Mouse (Mus musculus): ENCODE measurements around the gene Cd300ld3. TPM values are rescaled to one million over a fixed set of nuclear protein-coding genes. Genes with fewer than 3 reads are reported as not detected.

Cd300ld3 gene
- polyA plus RNA-seq, 2 experiments, result 0.65 TPM; not detected in 1

GRCm38 (mm10) chr11:115004070-115004469, 44.1 kb downstream of the Cd300ld3 start:
- 86% methylated on average over 5 of the region's 5 CpGs for WGBS
- Histone ChIP-seq H3K4me2 (replicated peaks; ENCODE audit: low read depth, low read length, severe bottlenecking) (no peak overlapping the region), H3K27me3 (ENCODE audit: control insufficient read depth, insufficient read depth, low read length) (no peaks in the 10 kb centered on the region), H3K9ac (ENCODE audit: low read depth, low read length, severe bottlenecking) (no peak overlapping the region), H3K36me3 (ENCODE audit: control insufficient read depth, insufficient read depth, low read length) (no peaks in the 10 kb centered on the region), H3K4me1 (ENCODE audit: control insufficient read depth, insufficient read depth, low read length) (no peaks in the 10 kb centered on the region), H3K27ac (replicated peaks; ENCODE audit: low read depth, low read length) (no peak overlapping the region), H3K4me3 (replicated peaks; ENCODE audit: low read length) (no peak overlapping the region), H3K9me3 (ENCODE audit: control insufficient read depth, low read length) (no peaks in the 10 kb centered on the region)
- DNase-seq (ENCODE audit: low spot score), result no peak
- TF ChIP-seq POLR2A (IDR thresholded peaks at IDR 0.05; ENCODE audit: borderline replicate concordance, extremely low read depth, insufficient read depth, insufficient read length), result no peak
- ATAC-seq (ENCODE audit: low FRiP score, low read depth), result no peak

GRCm38 (mm10) chr11:115001474-115002040, 46.7 kb downstream of the Cd300ld3 start, which contains the start of gene Cd300c2:
Gene Cd300c2 (minus strand): TSS chr11:115001880.
- 81% methylated on average over 7 of the region's 7 CpGs for WGBS
- ATAC-seq (ENCODE audit: low FRiP score, low read depth), result no peak
- H3K4me2 ChIP-seq (replicated peaks; ENCODE audit: low read depth, low read length, severe bottlenecking), result no peak within 1 kb of the TSS

More at GRCm38 (mm10) chr11:115001474-115002040, 46.7 kb downstream of the Cd300ld3 start, which contains the start of gene Cd300c2:
- no peak within 1 kb of the TSS for H3K4me3 ChIP-seq (replicated peaks; ENCODE audit: low read length)
- no peak for TF ChIP-seq POLR2A (IDR thresholded peaks at IDR 0.05; ENCODE audit: borderline replicate concordance, extremely low read depth, insufficient read depth, insufficient read length)
- H3K4me1 ChIP-seq (ENCODE audit: control insufficient read depth, insufficient read depth, low read length), result no peaks in the 10 kb centered on the region
- no peak within 1 kb of the TSS for H3K27ac ChIP-seq (replicated peaks; ENCODE audit: low read depth, low read length)
- no peaks in the 10 kb centered on the region for H3K9me3 ChIP-seq (ENCODE audit: control insufficient read depth, low read length)
- no peaks in the 10 kb centered on the region for H3K36me3 ChIP-seq (ENCODE audit: control insufficient read depth, insufficient read depth, low read length)
- H3K27me3 ChIP-seq (ENCODE audit: control insufficient read depth, insufficient read depth, low read length), result no peaks in the 10 kb centered on the region
- H3K9ac ChIP-seq (ENCODE audit: low read depth, low read length, severe bottlenecking), result no peak within 1 kb of the TSS
- DNase-seq (ENCODE audit: low spot score), result no peak

Other genes starting within 250 kb of the Cd300ld3 start
- 0.19 TPM in 1 of 2 replicates, not detected in the other for gene Gpr142, start 249.5 kb downstream of the Cd300ld3 start, polyA plus RNA-seq (2012; rRNA removed)
- not detected in 2 replicates for gene Gpr142, start 249.5 kb downstream of the Cd300ld3 start, polyA plus RNA-seq (2014; fragmentation: Nextera tagmentation; extraction: Ambion mirVana)
- gene Gprc5c, start 197.3 kb downstream of the Cd300ld3 start, polyA plus RNA-seq (2012; rRNA removed), result 34.1 and 48.8 TPM in 2 replicates
- 35.5 and 42.3 TPM in 2 replicates for gene Gprc5c, start 197.3 kb downstream of the Cd300ld3 start, polyA plus RNA-seq (2014; fragmentation: Nextera tagmentation; extraction: Ambion mirVana)
- 2.2 and 3.1 TPM in 2 replicates for gene Cd300a, start 158.4 kb downstream of the Cd300ld3 start, polyA plus RNA-seq (2012; rRNA removed)
- 1.2 and 1.5 TPM in 2 replicates for gene Cd300a, start 158.4 kb downstream of the Cd300ld3 start, polyA plus RNA-seq (2014; fragmentation: Nextera tagmentation; extraction: Ambion mirVana)
- 0.33 TPM in 2 replicates for gene Cd300lb, start 114.0 kb downstream of the Cd300ld3 start, polyA plus RNA-seq (2012; rRNA removed)
- 0.32 and 0.82 TPM in 2 replicates for gene Cd300lb, start 114.0 kb downstream of the Cd300ld3 start, polyA plus RNA-seq (2014; fragmentation: Nextera tagmentation; extraction: Ambion mirVana)
- not detected in 2 replicates for gene Cd300c, start 79.3 kb downstream of the Cd300ld3 start, polyA plus RNA-seq (2012; rRNA removed)
- gene Cd300c, start 79.3 kb downstream of the Cd300ld3 start, polyA plus RNA-seq (2014; fragmentation: Nextera tagmentation; extraction: Ambion mirVana), result not detected in 2 replicates
- gene Cd300ld, start 58.5 kb downstream of the Cd300ld3 start, polyA plus RNA-seq (2012; rRNA removed), result 0.13 and 0.22 TPM in 2 replicates
- 0.29 and 0.36 TPM in 2 replicates for gene Cd300ld, start 58.5 kb downstream of the Cd300ld3 start, polyA plus RNA-seq (2014; fragmentation: Nextera tagmentation; extraction: Ambion mirVana)
- gene Cd300c2, start 46.5 kb downstream of the Cd300ld3 start, polyA plus RNA-seq (2012; rRNA removed), result 2.4 and 2.7 TPM in 2 replicates
- gene Cd300c2, start 46.5 kb downstream of the Cd300ld3 start, polyA plus RNA-seq (2014; fragmentation: Nextera tagmentation; extraction: Ambion mirVana), result 4.0 and 4.1 TPM in 2 replicates
- gene Cd300ld2, start 32.2 kb downstream of the Cd300ld3 start, polyA plus RNA-seq (2012; rRNA removed), result 0.23 TPM in 1 of 2 replicates, not detected in the other
- gene Cd300ld2, start 32.2 kb downstream of the Cd300ld3 start, polyA plus RNA-seq (2014; fragmentation: Nextera tagmentation; extraction: Ambion mirVana), result not detected in 2 replicates
- gene Cd300ld4, start 21.4 kb downstream of the Cd300ld3 start, polyA plus RNA-seq (2012; rRNA removed), result 0.18 TPM in 1 of 2 replicates, not detected in the other
- not detected in 2 replicates for gene Cd300ld4, start 21.4 kb downstream of the Cd300ld3 start, polyA plus RNA-seq (2014; fragmentation: Nextera tagmentation; extraction: Ambion mirVana)
- gene Cd300ld5, start 10.6 kb downstream of the Cd300ld3 start, polyA plus RNA-seq (2012; rRNA removed), result 0.24 and 0.48 TPM in 2 replicates
- gene Cd300ld5, start 10.6 kb downstream of the Cd300ld3 start, polyA plus RNA-seq (2014; fragmentation: Nextera tagmentation; extraction: Ambion mirVana), result not detected in 2 replicates
- gene Cd300e, start 13.8 kb upstream of the Cd300ld3 start, polyA plus RNA-seq (2012; rRNA removed), result 0.10 and 0.15 TPM in 2 replicates
- gene Cd300e, start 13.8 kb upstream of the Cd300ld3 start, polyA plus RNA-seq (2014; fragmentation: Nextera tagmentation; extraction: Ambion mirVana), result 0.08 and 0.10 TPM in 2 replicates
- gene Rab37, start 43.0 kb upstream of the Cd300ld3 start, polyA plus RNA-seq (2012; rRNA removed), result 1.5 and 1.7 TPM in 2 replicates
- 1.5 and 1.8 TPM in 2 replicates for gene Rab37, start 43.0 kb upstream of the Cd300ld3 start, polyA plus RNA-seq (2014; fragmentation: Nextera tagmentation; extraction: Ambion mirVana)
- 0.35 and 0.65 TPM in 2 replicates for gene Cd300lf, start 85.6 kb upstream of the Cd300ld3 start, polyA plus RNA-seq (2012; rRNA removed)
- gene Cd300lf, start 85.6 kb upstream of the Cd300ld3 start, polyA plus RNA-seq (2014; fragmentation: Nextera tagmentation; extraction: Ambion mirVana), result 0.14 and 0.29 TPM in 2 replicates
- 19.1 and 22.0 TPM in 2 replicates for gene Slc9a3r1, start 114.9 kb upstream of the Cd300ld3 start, polyA plus RNA-seq (2012; rRNA removed)
- 29.9 and 33.7 TPM in 2 replicates for gene Slc9a3r1, start 114.9 kb upstream of the Cd300ld3 start, polyA plus RNA-seq (2014; fragmentation: Nextera tagmentation; extraction: Ambion mirVana)
- 9.2 and 16.9 TPM in 2 replicates for gene Tmem104, start 139.1 kb upstream of the Cd300ld3 start, polyA plus RNA-seq (2012; rRNA removed)
- gene Tmem104, start 139.1 kb upstream of the Cd300ld3 start, polyA plus RNA-seq (2014; fragmentation: Nextera tagmentation; extraction: Ambion mirVana), result 11.4 and 12.4 TPM in 2 replicates
- 25.6 and 32.1 TPM in 2 replicates for gene Nat9, start 139.4 kb upstream of the Cd300ld3 start, polyA plus RNA-seq (2012; rRNA removed)
- gene Nat9, start 139.4 kb upstream of the Cd300ld3 start, polyA plus RNA-seq (2014; fragmentation: Nextera tagmentation; extraction: Ambion mirVana), result 20.0 and 24.3 TPM in 2 replicates
- 0.20 and 0.21 TPM in 2 replicates for gene Grin2c, start 218.8 kb upstream of the Cd300ld3 start, polyA plus RNA-seq (2012; rRNA removed)
- gene Grin2c, start 218.8 kb upstream of the Cd300ld3 start, polyA plus RNA-seq (2014; fragmentation: Nextera tagmentation; extraction: Ambion mirVana), result not detected in 2 replicates
- gene Fdxr, start 228.6 kb upstream of the Cd300ld3 start, polyA plus RNA-seq (2012; rRNA removed), result 16.8 and 21.8 TPM in 2 replicates
- 11.5 and 13.0 TPM in 2 replicates for gene Fdxr, start 228.6 kb upstream of the Cd300ld3 start, polyA plus RNA-seq (2014; fragmentation: Nextera tagmentation; extraction: Ambion mirVana)
- 0.35 and 0.40 TPM in 2 replicates for gene Fads6, start 249.3 kb upstream of the Cd300ld3 start, polyA plus RNA-seq (2012; rRNA removed)
- gene Fads6, start 249.3 kb upstream of the Cd300ld3 start, polyA plus RNA-seq (2014; fragmentation: Nextera tagmentation; extraction: Ambion mirVana), result 0.12 TPM in 1 of 2 replicates, not detected in the other

Measured in limb, embryonic 14.5 days (tissue).